Mouse (Mus musculus) heart, embryonic 14.5 days (tissue): ENCODE data around the gene Rhof. TPM values are rescaled to one million over a fixed set of nuclear protein-coding genes. Genes with fewer than 3 reads are reported as not detected.

Experiments used
- ATAC-seq: fragments of 200-750 bp; cut with Nextera tagmentation; 2 replicates; pipeline ENCODE4 v1.8.0; 2017; ENCODE audit warnings: low read depth, moderate TSS enrichment; ENCODE audit not compliant: insufficient number of reproducible peaks, insufficient read depth, low FRiP score
- H3K27ac ChIP-seq, 2 experiments: fragments of 200-500 bp in 1 of 2; fragments of 300-500 bp in 1 of 2; sonication (generic) in 1 of 2; replicated peaks in 1 of 2; 2 replicates each; pipeline ENCODE4 v1.5.1; 2012 to 2014; ENCODE audit warnings: low read depth in 2 of 2, low read length in 2 of 2, control low read depth in 1 of 2, mild to moderate bottlenecking in 1 of 2, mixed read lengths in 1 of 2; ENCODE audit not compliant: control insufficient read depth in 1 of 2, insufficient read depth in 1 of 2
- H3K27me3 ChIP-seq: fragments of 300-500 bp; sonication (generic); 2 replicates; pipeline ENCODE4 v1.6.1; 2014; ENCODE audit warnings: mild to moderate bottlenecking, low read length, control low read depth; ENCODE audit not compliant: control insufficient read depth, insufficient read depth
- H3K36me3 ChIP-seq: fragments of 300-500 bp; sonication (generic); 2 replicates; pipeline ENCODE4 v1.6.1; 2014; ENCODE audit warnings: mild to moderate bottlenecking, control low read depth, low read length, mixed read lengths; ENCODE audit not compliant: control insufficient read depth, insufficient read depth
- H3K4me1 ChIP-seq, 2 experiments: fragments of 200-500 bp in 1 of 2; fragments of 300-500 bp in 1 of 2; sonication (generic) in 1 of 2; 2 replicates each; pipeline ENCODE4 v1.6.1; 2012 to 2014; ENCODE audit warnings: low read length in 2 of 2, control low read depth in 1 of 2, mixed read lengths in 1 of 2; ENCODE audit not compliant: control insufficient read depth in 2 of 2, insufficient read depth in 2 of 2
- H3K4me2 ChIP-seq: fragments of 300-500 bp; sonication (generic); 2 replicates; pipeline ENCODE4 v1.6.1; 2014; ENCODE audit warnings: mild to moderate bottlenecking, low read length
- H3K4me3 ChIP-seq, 2 experiments: fragments of 200-500 bp in 1 of 2; fragments of 300-500 bp in 1 of 2; sonication (generic) in 1 of 2; 2 replicates each; pipeline ENCODE4 v1.5.1; 2012 to 2014; ENCODE audit warnings: low read length in 2 of 2, mild to moderate bottlenecking in 2 of 2, control low read depth in 1 of 2, low read depth in 1 of 2, moderate library complexity in 1 of 2; ENCODE audit not compliant: control insufficient read depth in 1 of 2, insufficient read depth in 1 of 2
- H3K9ac ChIP-seq: fragments of 300-500 bp; sonication (generic); 2 replicates; pipeline ENCODE4 v1.6.1; 2014; ENCODE audit warnings: mild to moderate bottlenecking, low read length
- H3K9me3 ChIP-seq: fragments of 300-500 bp; sonication (generic); 2 replicates; pipeline ENCODE4 v1.6.1; 2016; ENCODE audit warnings: low read length, control low read depth; ENCODE audit not compliant: control insufficient read depth
- WGBS: fragments of 180-500 bp; shearing (Covaris S2); extraction: QIAGEN DNeasy Blood & Tissue Kit; methylation state at CpG from one replicate; pipeline ENCODE4 v1.1.7; 2014; 5-methylcytosine and 5-hydroxymethylcytosine counted together
- polyA plus RNA-seq: library from polyadenylated mRNA; unstranded; fragments of >200 nt; fragmentation: Nextera tagmentation; extraction: Ambion mirVana; gene quantifications from 2 replicates; pipeline ENCODE4 v1.2.1, GENCODE M21; 2014

The Rhof gene
- 0.99 and 2.0 TPM in 2 replicates for polyA plus RNA-seq

GRCm38 (mm10) chr5:123132308-123133071 is at the start of gene Rhof:
Gene Rhof (minus strand): TSS chr5:123132692.
- H3K4me1 ChIP-seq = peaks cover 54 to 57% of the 10 kb centered on the region in 2 experiments

DNA sequence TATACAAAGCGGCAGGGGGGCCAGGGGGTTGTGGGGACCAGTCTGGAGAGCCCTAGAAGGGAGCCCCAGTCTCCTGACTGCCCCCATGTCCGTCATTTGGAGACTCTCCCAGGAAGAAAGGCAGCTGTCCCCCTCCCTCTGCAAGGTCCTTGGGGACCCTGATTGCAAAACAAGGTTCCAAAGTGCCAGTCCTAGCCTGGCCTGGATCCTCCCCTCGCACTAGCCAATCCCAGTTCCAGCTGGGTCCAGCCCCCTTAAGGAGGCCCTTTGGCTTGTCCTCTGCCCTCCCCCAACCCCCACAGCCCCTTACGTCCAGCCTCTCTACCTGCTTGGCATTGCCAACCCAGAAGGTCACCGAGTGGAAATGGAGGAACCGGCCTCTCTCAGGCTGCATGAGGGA is 49.0 kb upstream of the Rhof start:
- Histone ChIP-seq H3K4me1 (peaks cover 5 to 7% of the 10 kb centered on the region in 2 experiments; a peak in 3 of 4 replicates), H3K4me2 (no peak overlapping the region), H3K9ac (no peak overlapping the region), H3K4me3 (no peak overlapping the region), H3K27me3 (no peaks in the 10 kb centered on the region), H3K9me3 (no peaks in the 10 kb centered on the region), H3K36me3 (no peaks in the 10 kb centered on the region), H3K27ac (no peak overlapping the region)
- no peak; the same call in 1 of the 2 replicates for ATAC-seq
- 70% methylated on average over 6 of the region's 6 CpGs for WGBS

More at GRCm38 (mm10) chr5:123132308-123133071, at the start of gene Rhof:
- Histone ChIP-seq H3K4me3 (peak within 1 kb of the TSS; percentile 30 to 40), H3K27ac (peak within 1 kb of the TSS; percentile 19 to 50), H3K27me3 (no peaks in the 10 kb centered on the region), H3K9me3 (no peaks in the 10 kb centered on the region), H3K9ac (peak within 1 kb of the TSS; percentile 57), H3K36me3 (0 out of 2 replicates have a peak, but pooled peaks cover 18% of the 10 kb centered on the region), H3K4me2 (peak within 1 kb of the TSS; percentile 95)
- 2% methylated on average over 42 of the region's 44 CpGs for WGBS
- ATAC-seq = peak; percentile 20; the same call in 1 of the 2 replicates

- ATAC-seq = no peak
- H3K27ac ChIP-seq = no peak overlapping the region
- H3K36me3 ChIP-seq = no peaks in the 10 kb centered on the region
- H3K9ac ChIP-seq = no peak overlapping the region
- no peak overlapping the region for H3K4me2 ChIP-seq
- no peaks in the 10 kb centered on the region for H3K4me1 ChIP-seq
- no peaks in the 10 kb centered on the region for H3K27me3 ChIP-seq
- H3K9me3 ChIP-seq = no peaks in the 10 kb centered on the region
- H3K4me3 ChIP-seq = no peak overlapping the region
- 83% methylated on average over 15 of the region's 15 CpGs for WGBS
Measured at GRCm38 (mm10) chr5:123180390-123180789, 47.9 kb upstream of the Rhof start.

- Histone ChIP-seq H3K4me3 (no peak overlapping the region), H3K9me3 (no peaks in the 10 kb centered on the region), H3K4me2 (no peak overlapping the region), H3K36me3 (no peaks in the 10 kb centered on the region), H3K4me1 (no peaks in the 10 kb centered on the region), H3K9ac (no peak overlapping the region), H3K27ac (no peak overlapping the region), H3K27me3 (no peaks in the 10 kb centered on the region)
- no peak for ATAC-seq
- WGBS = 86% methylated on average over 5 of the region's 5 CpGs
Measured at GRCm38 (mm10) chr5:123178792-123179191, 46.3 kb upstream of the Rhof start.

- H3K9ac ChIP-seq = peak overlapping the region; percentile 36; the same call in 1 of the 2 replicates
- peak overlapping the region; percentile 9 to 10; a peak in 2 of 4 replicates for H3K4me3 ChIP-seq
- H3K4me2 ChIP-seq = peak overlapping the region; percentile 51
- no peak overlapping the region for H3K27ac ChIP-seq
- no peaks in the 10 kb centered on the region for H3K9me3 ChIP-seq
- ATAC-seq = peak; percentile 54; the same call in 1 of the 2 replicates
- H3K27me3 ChIP-seq = no peaks in the 10 kb centered on the region
- peaks cover 2 to 3% of the 10 kb centered on the region in 2 experiments; a peak in 2 of 4 replicates for H3K4me1 ChIP-seq
- peaks cover 12% of the 10 kb centered on the region for H3K36me3 ChIP-seq
- WGBS = 15% methylated on average over 22 of the region's 22 CpGs
Measured at GRCm38 (mm10) chr5:123171646-123172350, 39.3 kb upstream of the Rhof start.

DNA sequence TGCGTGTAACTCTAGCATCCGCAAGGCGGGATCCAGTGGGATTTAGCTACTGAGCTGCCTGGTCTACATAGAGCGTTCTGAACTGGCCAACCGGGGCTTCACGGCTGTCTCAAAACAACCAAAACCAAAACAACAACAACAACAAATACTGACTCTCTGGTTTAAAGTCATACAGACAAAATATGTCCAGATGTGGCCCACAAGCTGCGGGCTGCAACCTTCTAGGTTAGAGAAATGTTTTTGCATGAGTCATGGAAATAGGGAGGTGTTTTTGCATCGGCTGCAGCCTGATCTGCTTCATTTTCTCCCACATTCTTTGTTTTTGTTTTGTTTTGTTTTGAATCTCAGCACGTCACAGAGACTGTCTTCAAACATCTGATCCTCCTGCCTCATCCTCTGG is 37.9 kb upstream of the Rhof start:
- Histone ChIP-seq H3K27me3 (no peaks in the 10 kb centered on the region), H3K27ac (no peak overlapping the region), H3K36me3 (peaks cover 26% of the 10 kb centered on the region), H3K9ac (no peak overlapping the region), H3K4me3 (no peak overlapping the region), H3K4me1 (peaks cover 2 to 3% of the 10 kb centered on the region in 2 experiments; a peak in 2 of 4 replicates), H3K4me2 (no peak overlapping the region), H3K9me3 (no peaks in the 10 kb centered on the region)
- 78% methylated on average over 9 of the region's 9 CpGs for WGBS
- ATAC-seq = no peak

DNA sequence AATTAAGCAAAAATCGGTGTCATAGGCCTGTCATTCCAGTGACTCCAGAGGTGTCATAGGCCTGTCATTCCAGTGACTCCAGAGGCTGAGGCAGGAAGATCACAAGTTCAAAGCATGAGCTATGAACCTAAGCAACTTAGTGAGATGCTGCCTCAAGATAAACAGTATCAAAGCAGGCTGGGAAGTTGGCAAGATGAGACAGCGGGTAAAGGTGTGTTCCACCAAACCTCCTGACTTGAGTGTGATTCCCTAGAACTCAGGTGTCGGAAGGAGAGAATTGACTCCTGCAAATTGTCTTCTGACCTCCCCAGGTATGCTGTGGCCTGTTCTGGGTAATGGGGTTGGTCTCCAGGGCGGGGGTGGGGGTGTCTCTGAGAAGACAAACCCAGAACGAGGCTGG is 36.8 kb upstream of the Rhof start, which contains the start of gene Psmd9:
Psmd9 (plus strand) TSS at position 130 of the 400 bp plus-strand sequence.
- Histone ChIP-seq H3K9me3 (no peaks in the 10 kb centered on the region), H3K4me1 (peaks cover 2 to 3% of the 10 kb centered on the region in 2 experiments; a peak in 2 of 4 replicates), H3K36me3 (peaks cover 34% of the 10 kb centered on the region), H3K4me2 (no peak within 1 kb of the TSS), H3K27ac (no peak within 1 kb of the TSS), H3K9ac (no peak within 1 kb of the TSS), H3K27me3 (no peaks in the 10 kb centered on the region), H3K4me3 (no peak within 1 kb of the TSS)
- ATAC-seq = no peak
- 76% methylated on average over 5 of the region's 5 CpGs for WGBS
